Mouse (Mus musculus) MEL (cell line): ENCODE data around the gene Ankrd52. TPM values are rescaled to one million over a fixed set of nuclear protein-coding genes. Genes with fewer than 3 reads are reported as not detected.

Experiments used
- DNase-seq: peaks from one replicate; pipeline ENCODE4 v3.0.0; 2011; ENCODE audit warnings: low read depth, low spot score
- H3K27ac ChIP-seq: 2 replicates; pipeline ENCODE4 v1.5.1; 2012; ENCODE audit warnings: low read depth, mild to moderate bottlenecking, control low read depth, low read length, moderate library complexity; ENCODE audit not compliant: control insufficient read depth
- H3K27me3 ChIP-seq, 2 experiments: fragments of 150-350 bp in 1 of 2; sonication (generic) in 1 of 2; 2 replicates each; pipeline ENCODE4 v1.6.1; 2012; ENCODE audit warnings: low read length in 2 of 2, mild to moderate bottlenecking in 2 of 2, improper control_type of control experiment in 1 of 2, moderate library complexity in 1 of 2; ENCODE audit not compliant: insufficient read depth in 2 of 2, control insufficient read depth in 1 of 2
- H3K36me3 ChIP-seq, 2 experiments: 2 replicates each; pipeline ENCODE4 v1.6.1; 2012 to 2014; ENCODE audit warnings: low read length in 2 of 2, improper control_type of control experiment in 1 of 2, inconsistent platforms in 1 of 2, mild to moderate bottlenecking in 1 of 2; ENCODE audit not compliant: insufficient read depth in 2 of 2, control insufficient read depth in 1 of 2
- H3K4me1 ChIP-seq, 2 experiments: fragments of 150-350 bp in 1 of 2; sonication (generic) in 1 of 2; 2 replicates each; pipeline ENCODE4 v1.6.1; 2012; ENCODE audit warnings: low read length in 2 of 2, improper control_type of control experiment in 1 of 2, mild to moderate bottlenecking in 1 of 2; ENCODE audit not compliant: insufficient read depth in 2 of 2, control insufficient read depth in 1 of 2
- H3K4me3 ChIP-seq, 2 experiments: fragments of 150-350 bp in 1 of 2; sonication (generic) in 1 of 2; 2 replicates each; pipeline ENCODE4 v1.5.1; 2012; ENCODE audit warnings: low read depth in 2 of 2, low read length in 2 of 2, mild to moderate bottlenecking in 2 of 2, moderate library complexity in 2 of 2, control low read depth in 1 of 2, improper control_type of control experiment in 1 of 2; ENCODE audit not compliant: control insufficient read depth in 1 of 2, insufficient read depth in 1 of 2
- H3K79me2 ChIP-seq: 2 replicates; pipeline ENCODE4 v1.6.1; 2012; ENCODE audit warnings: mild to moderate bottlenecking, low read length, moderate library complexity; ENCODE audit not compliant: control insufficient read depth, poor library complexity, insufficient read depth
- H3K9ac ChIP-seq: 2 replicates; pipeline ENCODE4 v1.6.1; 2012; ENCODE audit warnings: low read depth, mild to moderate bottlenecking, control low read depth, low read length, moderate library complexity; ENCODE audit not compliant: control insufficient read depth, poor library complexity, severe bottlenecking
- H3K9me3 ChIP-seq: fragments of 150-350 bp; sonication (generic); replicated peaks from 2 replicates; pipeline ENCODE4 v1.6.1; 2012; ENCODE audit warnings: mild to moderate bottlenecking, low read length, improper control_type of control experiment, moderate library complexity; ENCODE audit not compliant: insufficient read depth
- BHLHE40 ChIP-seq: IDR thresholded peaks from 2 replicates; pipeline ENCODE4 v1.6.1; 2012; ENCODE audit warnings: low read depth, mild to moderate bottlenecking, inconsistent platforms, low read length, improper control_type of control experiment, borderline replicate concordance
- CHD2 ChIP-seq: IDR thresholded peaks from 2 replicates; pipeline ENCODE4 v1.6.1; 2011; ENCODE audit warnings: low read length, improper control_type of control experiment
- E2F4 ChIP-seq: IDR thresholded peaks from 2 replicates; pipeline ENCODE4 v1.6.1; 2011; ENCODE audit warnings: low read depth, low read length, improper control_type of control experiment, borderline replicate concordance
- ELF1 ChIP-seq: IDR thresholded peaks from 2 replicates; pipeline ENCODE4 v1.6.1; 2014; ENCODE audit warnings: low read depth, mild to moderate bottlenecking, inconsistent platforms, low read length, improper control_type of control experiment, moderate library complexity
- EP300 ChIP-seq, 2 experiments: IDR thresholded peaks; 2 replicates each; pipeline ENCODE4 v1.6.1; 2011; ENCODE audit warnings: improper control_type of control experiment in 2 of 2, low read length in 2 of 2, low read depth in 1 of 2, mild to moderate bottlenecking in 1 of 2
- ETS1 ChIP-seq: IDR thresholded peaks from 2 replicates; pipeline ENCODE4 v1.6.1; 2012; ENCODE audit warnings: low read depth, mild to moderate bottlenecking, inconsistent platforms, low read length, improper control_type of control experiment, moderate library complexity
- GABPA ChIP-seq: IDR thresholded peaks from 2 replicates; pipeline ENCODE4 v1.6.1; 2012; ENCODE audit warnings: low read depth, mild to moderate bottlenecking, inconsistent platforms, low read length, improper control_type of control experiment, moderate library complexity
- GATA1 ChIP-seq: IDR thresholded peaks from 2 replicates; pipeline ENCODE4 v1.6.1; 2011; ENCODE audit warnings: low read depth, low read length, improper control_type of control experiment
- HCFC1 ChIP-seq: IDR thresholded peaks from 2 replicates; pipeline ENCODE4 v1.6.1; 2012; ENCODE audit warnings: low read depth, mild to moderate bottlenecking, inconsistent platforms, low read length, improper control_type of control experiment, moderate library complexity
- MAFK ChIP-seq: IDR thresholded peaks from 2 replicates; pipeline ENCODE4 v1.6.1; 2011; ENCODE audit warnings: low read depth, mild to moderate bottlenecking, low read length, improper control_type of control experiment, borderline replicate concordance
- MAX ChIP-seq: IDR thresholded peaks from 2 replicates; pipeline ENCODE4 v1.6.1; 2011; ENCODE audit warnings: low read length, improper control_type of control experiment
- MAZ ChIP-seq: IDR thresholded peaks from 2 replicates; pipeline ENCODE4 v1.6.1; 2012; ENCODE audit warnings: low read depth, mild to moderate bottlenecking, inconsistent platforms, low read length, improper control_type of control experiment
- MXI1 ChIP-seq: IDR thresholded peaks from 2 replicates; pipeline ENCODE4 v1.6.1; 2011; ENCODE audit warnings: mild to moderate bottlenecking, low read depth, low read length, improper control_type of control experiment
- MYC ChIP-seq: IDR thresholded peaks from 2 replicates; pipeline ENCODE4 v1.6.1; 2011; ENCODE audit warnings: low read depth, mild to moderate bottlenecking, low read length, improper control_type of control experiment, moderate library complexity
- NELFE ChIP-seq: IDR thresholded peaks from 2 replicates; pipeline ENCODE4 v1.6.1; 2011; ENCODE audit warnings: low read depth, low read length, improper control_type of control experiment
- NRF1 ChIP-seq: IDR thresholded peaks from 2 replicates; pipeline ENCODE4 v1.6.1; 2014; ENCODE audit warnings: low read depth, mild to moderate bottlenecking, inconsistent platforms, low read length, improper control_type of control experiment, moderate library complexity; ENCODE audit not compliant: poor library complexity, insufficient read depth, severe bottlenecking
- POLR2A ChIP-seq, 2 experiments: IDR thresholded peaks; 2 replicates each; pipeline ENCODE4 v1.6.1; 2011 to 2012; ENCODE audit warnings: low read length in 2 of 2, mild to moderate bottlenecking in 2 of 2, control low read depth in 1 of 2, improper control_type of control experiment in 1 of 2, low read depth in 1 of 2, moderate library complexity in 1 of 2; ENCODE audit not compliant: control insufficient read depth in 1 of 2, insufficient read depth in 1 of 2, poor library complexity in 1 of 2
- POLR2AphosphoS2 ChIP-seq: IDR thresholded peaks from 2 replicates; pipeline ENCODE4 v1.6.1; 2011; ENCODE audit warnings: low read length, improper control_type of control experiment
- RCOR1 ChIP-seq: IDR thresholded peaks from 2 replicates; pipeline ENCODE4 v1.6.1; 2012; ENCODE audit warnings: low read depth, mild to moderate bottlenecking, inconsistent platforms, low read length, improper control_type of control experiment
- SIN3A ChIP-seq: IDR thresholded peaks from 2 replicates; pipeline ENCODE4 v1.6.1; 2012; ENCODE audit warnings: low read length, improper control_type of control experiment, inconsistent platforms
- TBP ChIP-seq: IDR thresholded peaks from 2 replicates; pipeline ENCODE4 v1.8.0; 2011; ENCODE audit warnings: low read depth, low read length, improper control_type of control experiment
- TCF12 ChIP-seq: IDR thresholded peaks from 2 replicates; pipeline ENCODE4 v1.6.1; 2014; ENCODE audit warnings: low read depth, mild to moderate bottlenecking, inconsistent platforms, low read length, improper control_type of control experiment, moderate library complexity
- USF1 ChIP-seq: IDR thresholded peaks from 2 replicates; pipeline ENCODE4 v1.6.1; 2014; ENCODE audit warnings: low read depth, mild to moderate bottlenecking, inconsistent platforms, low read length, improper control_type of control experiment, moderate library complexity
- ZMIZ1 ChIP-seq: IDR thresholded peaks from 2 replicates; pipeline ENCODE4 v1.6.1; 2012; ENCODE audit warnings: low read depth, mild to moderate bottlenecking, inconsistent platforms, low read length, improper control_type of control experiment, moderate library complexity
- ZNF384 ChIP-seq: IDR thresholded peaks from 2 replicates; pipeline ENCODE4 v1.6.1; 2012; ENCODE audit warnings: low read depth, mild to moderate bottlenecking, inconsistent platforms, low read length, improper control_type of control experiment
- polyA plus RNA-seq, 2 experiments: library from polyadenylated mRNA; stranded (reverse) in 1 of 2; unstranded in 1 of 2; fragments of >175 nt in 1 of 2; fragments of >200 nt in 1 of 2; gene quantifications; 2 replicates each; pipeline versions ENCODE4 v1.2.1 to v1.2.4; 2012; ENCODE audit warnings: low replicate concordance in 2 of 2, low read depth in 1 of 2; ENCODE audit not compliant: insufficient read length in 2 of 2, insufficient read depth in 1 of 2, missing spikeins in 1 of 2
- total RNA-seq: library from RNA; depleted of rRNA; stranded (reverse); fragments of 300-350 nt; gene quantifications from 2 replicates; pipeline ENCODE4 v1.2.3, GENCODE M21; 2012

Ankrd52 gene
- total and polyA plus RNA-seq, 3 experiments: 9.5 to 39.9 TPM; not detected in 1

DNA sequence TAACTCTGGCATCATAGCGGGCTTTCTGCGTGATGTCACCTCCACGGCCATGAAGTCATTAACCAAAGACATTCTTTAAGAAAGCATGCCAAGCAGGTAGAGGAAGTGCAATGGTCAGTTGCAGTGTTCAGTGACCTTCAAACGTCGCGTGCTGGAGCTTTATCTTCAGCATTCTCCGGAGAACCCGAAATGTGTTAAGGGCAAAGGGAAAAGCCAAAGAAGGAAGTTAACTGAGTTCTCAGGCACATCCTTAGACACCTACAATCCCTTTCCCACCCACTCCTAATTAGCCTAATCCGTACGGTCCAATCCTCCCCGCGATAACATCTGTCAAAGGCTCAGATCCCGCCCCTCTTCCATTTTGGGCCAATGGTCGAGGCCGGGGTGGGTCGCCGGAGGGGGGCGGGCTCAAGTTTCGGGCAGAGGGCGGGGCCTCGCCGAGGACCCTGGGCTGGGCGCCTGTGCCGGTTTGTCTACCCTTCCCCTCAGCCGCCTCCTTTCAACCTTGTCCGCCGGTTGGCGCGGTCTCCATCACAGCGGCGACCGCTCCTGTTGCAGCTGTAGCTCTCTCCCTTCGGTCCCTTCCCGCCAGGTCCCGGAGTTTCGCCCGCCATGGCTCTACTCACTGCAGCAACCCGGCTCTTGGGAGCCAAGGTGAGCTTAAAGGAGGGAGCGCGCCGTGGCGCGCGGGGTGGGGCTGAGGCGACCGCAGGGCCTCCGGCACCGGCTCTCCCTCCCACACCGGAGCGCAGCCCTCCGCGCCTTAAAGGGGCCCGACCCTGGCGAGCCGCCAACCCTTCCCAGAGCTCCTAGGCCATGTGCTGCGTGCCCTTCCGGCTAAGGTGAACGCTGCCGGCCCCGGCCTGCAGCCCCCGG is 39.4 kb upstream of the Ankrd52 start, which contains the start of gene Cs:
TSS of gene Cs (plus strand) at position 429 of the 876 bp plus-strand sequence.
- Histone ChIP-seq H3K36me3 (peaks cover 6 to 61% of the 10 kb centered on the region in 2 experiments), H3K27ac (peak within 1 kb of the TSS; percentile 98), H3K9me3 (no peaks in the 10 kb centered on the region), H3K4me3 (peak within 1 kb of the TSS; percentile 85 to 90), H3K79me2 (peaks cover 45% of the 10 kb centered on the region), H3K9ac (peak within 1 kb of the TSS; percentile 89), H3K27me3 (no peaks in the 10 kb centered on the region), H3K4me1 (peaks cover 23 to 40% of the 10 kb centered on the region in 2 experiments)
- TF ChIP-seq BHLHE40 (peak; percentile 71; the same call in 1 of the 2 replicates), POLR2AphosphoS2 (peak; percentile 73; the same call in 1 of the 2 replicates), GABPA (no peak), ELF1 (no peak; the same call in 1 of the 2 replicates), POLR2A (IDR thresholded peaks at IDR 0.05; ENCODE audit: control insufficient read depth in 1 of 2, insufficient read depth in 1 of 2, low read depth in 1 of 2, low read length in 2 of 2, poor library complexity in 1 of 2) (peak; percentile 62 to 81; a peak in 3 of 4 replicates), MAX (peak; percentile 90), HCFC1 (peak; percentile 82), TBP (peak; percentile 89), SIN3A (peak; percentile 79), ETS1 (peak; percentile 59), MXI1 (peak; percentile 62), MAZ (peak; percentile 63; the same call in 1 of the 2 replicates), TCF12 (peak; percentile 15; the same call in 1 of the 2 replicates), GATA1 (peak; percentile 74), E2F4 (0 out of 2 replicates have a peak, but pooled peaks have one; percentile 31), RCOR1 (no peak), MYC (peak; percentile 91), USF1 (no peak), NRF1 (0 out of 2 replicates have a peak, but pooled peaks have one; percentile 6), ZMIZ1 (peak; percentile 66; the same call in 1 of the 2 replicates), ZNF384 (no peak), EP300 (IDR thresholded peaks at IDR 0.05; ENCODE audit: low read depth in 1 of 2, low read length in 2 of 2) (0 out of 4 replicates have a peak, but pooled peaks of 1 of the 2 experiments have one; percentile 12), CHD2 (no peak), MAFK (no peak), NELFE (peak; percentile 89)
- DNase-seq: peak; percentile 99
